Mouse (Mus musculus): Measurements from ENCODE around the gene Tbc1d24. TPM values are rescaled to one million over a fixed set of nuclear protein-coding genes. Genes with fewer than 3 reads are reported as not detected.

The Tbc1d24 gene
- polyA plus RNA-seq, 1 experiment from 2014 or later = 5.5 TPM

DNA sequence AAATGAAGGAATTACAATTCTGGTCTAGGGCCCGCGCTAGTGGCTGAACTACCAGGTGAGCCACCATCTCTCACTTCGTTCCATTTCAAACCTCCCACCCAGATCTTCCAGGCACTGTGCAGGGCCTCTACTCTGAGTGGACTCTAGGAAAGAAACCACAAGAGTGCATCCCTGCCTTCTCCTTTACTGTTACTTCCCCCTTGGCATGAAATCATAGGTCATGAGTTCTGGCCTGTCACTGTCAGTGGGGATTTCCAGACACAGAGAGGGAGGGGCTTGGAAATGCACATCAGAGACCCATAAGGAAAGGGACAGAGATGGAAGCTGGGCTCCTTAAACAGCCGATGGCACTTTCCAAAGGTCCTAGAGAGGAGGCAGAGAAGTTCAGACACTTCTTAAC, 33.6 kb downstream of the Tbc1d24 start:
- Histone ChIP-seq H3K27me3 (replicated peaks; ENCODE audit: control insufficient read depth, insufficient read depth, low read length) (no peaks in the 10 kb centered on the region), H3K36me3 (ENCODE audit: control insufficient read depth, insufficient read depth, low read length) (0 out of 2 replicates have a peak, but pooled peaks cover 6% of the 10 kb centered on the region), H3K27ac (ENCODE audit: low read length) (no peak overlapping the region), H3K9me3 (ENCODE audit: control insufficient read depth, low read length) (no peaks in the 10 kb centered on the region), H3K4me3 (ENCODE audit: low read length) (no peak overlapping the region), H3K9ac (ENCODE audit: low read depth, low read length) (0 out of 2 replicates have a peak overlapping the region, but pooled peaks have one; percentile 8), H3K4me2 (ENCODE audit: low read depth, low read length) (no peak overlapping the region), H3K4me1 (ENCODE audit: control insufficient read depth, insufficient read depth, low read length) (peaks cover 16% of the 10 kb centered on the region)
- WGBS = 85% methylated on average over 4 of the region's 4 CpGs
- no peak for ATAC-seq

DNA sequence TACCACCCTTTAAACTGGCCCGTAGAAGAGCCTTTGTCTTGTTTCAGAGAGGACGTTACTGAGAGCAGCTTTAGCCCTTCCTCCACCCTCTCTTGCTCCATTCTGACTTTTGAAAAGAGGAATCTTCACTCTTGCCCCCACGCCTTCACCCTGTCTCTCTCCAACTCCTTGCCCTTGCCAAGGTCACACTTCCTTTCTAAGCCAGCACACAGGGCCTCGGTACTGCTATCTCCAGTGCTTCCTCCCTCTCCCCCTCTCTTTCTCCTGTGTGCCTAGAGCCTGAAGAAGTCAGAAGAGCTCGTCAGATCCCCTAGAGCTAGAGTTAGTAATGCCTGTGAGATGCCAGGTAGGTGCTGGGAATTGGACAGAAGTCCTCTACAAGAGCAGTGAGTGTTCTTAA, 34.6 kb downstream of the Tbc1d24 start:
- WGBS = 76% methylated on average over 5 of the region's 5 CpGs
- no peak overlapping the region for H3K4me2 ChIP-seq (ENCODE audit: low read depth, low read length)
- H3K27me3 ChIP-seq (replicated peaks; ENCODE audit: control insufficient read depth, insufficient read depth, low read length) = no peaks in the 10 kb centered on the region
- H3K4me1 ChIP-seq (ENCODE audit: control insufficient read depth, insufficient read depth, low read length) = peaks cover 16% of the 10 kb centered on the region
- H3K9ac ChIP-seq (ENCODE audit: low read depth, low read length) = no peak overlapping the region
- no peak overlapping the region for H3K27ac ChIP-seq (ENCODE audit: low read length)
- H3K9me3 ChIP-seq (ENCODE audit: control insufficient read depth, low read length) = no peaks in the 10 kb centered on the region
- H3K36me3 ChIP-seq (ENCODE audit: control insufficient read depth, insufficient read depth, low read length) = 0 out of 2 replicates have a peak, but pooled peaks cover 6% of the 10 kb centered on the region
- no peak for ATAC-seq
- no peak overlapping the region for H3K4me3 ChIP-seq (ENCODE audit: low read length)

DNA sequence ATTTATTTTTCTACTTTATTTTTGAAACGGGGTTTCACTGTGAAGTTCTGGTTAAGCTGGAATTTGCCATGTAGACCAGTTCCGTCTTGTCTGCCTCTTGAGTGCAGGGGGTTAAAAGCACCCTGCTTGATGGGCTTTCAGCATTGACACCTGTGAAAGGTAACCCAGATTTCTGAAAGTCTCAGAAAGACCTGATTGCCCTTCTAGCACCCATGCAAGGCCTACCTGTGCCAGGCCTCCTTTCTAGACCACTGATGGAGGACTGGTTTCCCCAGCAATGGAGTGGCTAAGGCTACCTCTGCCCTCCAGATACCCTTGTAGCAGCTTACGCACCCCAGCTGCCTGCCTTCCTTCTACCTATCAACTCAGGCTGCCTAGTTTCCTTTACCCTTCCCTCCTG, 35.2 kb downstream of the Tbc1d24 start:
- peak overlapping the region; percentile 91 for H3K9ac ChIP-seq (ENCODE audit: low read depth, low read length)
- H3K4me2 ChIP-seq (ENCODE audit: low read depth, low read length) = peak overlapping the region; percentile 70
- no peaks in the 10 kb centered on the region for H3K27me3 ChIP-seq (replicated peaks; ENCODE audit: control insufficient read depth, insufficient read depth, low read length)
- H3K36me3 ChIP-seq (ENCODE audit: control insufficient read depth, insufficient read depth, low read length) = 0 out of 2 replicates have a peak, but pooled peaks cover 6% of the 10 kb centered on the region
- no peaks in the 10 kb centered on the region for H3K9me3 ChIP-seq (ENCODE audit: control insufficient read depth, low read length)
- ATAC-seq = no peak
- peak overlapping the region; percentile 96; the same call in 1 of the 2 replicates for H3K27ac ChIP-seq (ENCODE audit: low read length)
- peaks cover 20% of the 10 kb centered on the region for H3K4me1 ChIP-seq (ENCODE audit: control insufficient read depth, insufficient read depth, low read length)
- WGBS = 58% methylated on average over 3 of the region's 3 CpGs
- peak overlapping the region; percentile 87 for H3K4me3 ChIP-seq (ENCODE audit: low read length)

DNA sequence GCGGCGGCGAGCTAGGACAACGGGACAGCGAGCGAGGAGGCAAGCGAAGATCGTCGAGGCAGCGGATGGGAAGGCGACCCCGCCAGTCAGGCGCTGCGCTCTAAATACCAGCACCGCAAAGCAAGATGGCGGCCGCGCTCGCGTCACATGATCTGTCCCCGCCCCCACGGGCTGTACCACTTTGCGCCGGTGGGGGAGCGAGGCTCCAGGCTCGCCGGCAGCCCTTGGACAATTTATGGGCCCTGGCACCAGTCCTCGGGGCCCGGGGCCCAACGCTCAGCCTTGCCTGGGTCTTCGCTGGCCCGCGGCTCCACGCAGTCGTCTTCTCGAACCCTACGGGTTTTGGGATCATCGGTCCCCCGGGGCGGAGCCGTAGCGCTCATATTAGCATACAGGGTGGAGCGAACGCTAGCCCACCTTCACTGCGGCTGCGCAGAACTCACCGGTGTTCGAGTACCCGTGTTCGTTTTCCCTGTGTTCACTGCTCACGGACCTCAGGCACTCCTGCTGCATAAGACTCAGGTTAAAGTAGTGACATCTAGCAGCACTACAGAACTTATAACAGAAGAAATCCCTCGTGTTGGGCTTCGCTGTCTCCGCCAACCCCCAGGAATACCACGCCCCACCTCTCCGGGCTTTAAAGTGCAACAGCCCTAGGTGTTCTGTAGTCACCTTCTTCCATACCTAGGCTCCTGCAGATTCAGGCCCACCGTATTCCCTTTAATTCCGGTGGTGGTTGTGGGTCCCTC, 35.9 kb downstream of the Tbc1d24 start, which contains the start of gene Atp6v0c:
TSS of gene Atp6v0c (minus strand) at position 386 of the 749 bp plus-strand sequence.
- Histone ChIP-seq H3K4me1 (ENCODE audit: control insufficient read depth, insufficient read depth, low read length) (peaks cover 21% of the 10 kb centered on the region), H3K27me3 (replicated peaks; ENCODE audit: control insufficient read depth, insufficient read depth, low read length) (no peaks in the 10 kb centered on the region), H3K27ac (ENCODE audit: low read length) (peak within 1 kb of the TSS; percentile 96), H3K9ac (ENCODE audit: low read depth, low read length) (peak within 1 kb of the TSS; percentile 91), H3K9me3 (ENCODE audit: control insufficient read depth, low read length) (no peaks in the 10 kb centered on the region), H3K4me3 (ENCODE audit: low read length) (peak within 1 kb of the TSS; percentile 87), H3K36me3 (ENCODE audit: control insufficient read depth, insufficient read depth, low read length) (0 out of 2 replicates have a peak, but pooled peaks cover 6% of the 10 kb centered on the region), H3K4me2 (ENCODE audit: low read depth, low read length) (peak within 1 kb of the TSS; percentile 70)
- peak; percentile 89 for ATAC-seq
- WGBS = under 1% methylated on average over 57 of the region's 58 CpGs

DNA sequence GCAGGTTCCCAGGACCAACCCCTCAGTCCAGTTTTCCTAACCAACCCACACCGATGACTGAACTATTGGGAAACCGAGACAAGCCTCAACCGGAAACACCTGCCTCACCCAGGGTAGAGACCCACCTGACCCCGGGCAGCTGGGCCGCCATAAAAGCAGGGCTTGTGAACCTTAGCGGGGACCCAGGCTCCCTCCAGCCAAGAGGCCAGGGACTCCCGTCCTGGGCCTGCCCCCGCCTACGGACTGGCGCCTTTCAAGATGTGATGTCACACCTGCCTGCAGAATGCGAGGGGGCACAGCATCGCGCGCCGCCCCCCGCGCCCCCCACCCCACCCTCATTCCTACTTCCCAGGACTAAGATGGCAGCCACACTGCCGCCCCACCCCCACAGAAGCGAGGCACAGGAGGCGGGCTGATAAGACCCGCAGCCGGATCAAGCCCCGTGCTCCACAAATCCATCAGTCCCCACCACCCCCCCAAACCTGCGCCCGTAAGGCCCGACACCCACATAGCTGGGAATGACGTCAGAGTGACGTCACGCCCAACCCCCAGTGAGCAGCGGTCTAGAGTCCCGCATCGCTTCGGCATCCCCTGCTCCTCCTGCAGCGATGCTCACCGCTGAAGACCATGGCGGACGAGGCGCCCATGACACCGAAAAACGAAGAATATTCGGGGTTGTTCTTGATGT, 36.6 kb downstream of the Tbc1d24 start:
- peaks cover 21% of the 10 kb centered on the region for H3K4me1 ChIP-seq (ENCODE audit: control insufficient read depth, insufficient read depth, low read length)
- peak overlapping the region; percentile 91 for H3K9ac ChIP-seq (ENCODE audit: low read depth, low read length)
- no peaks in the 10 kb centered on the region for H3K9me3 ChIP-seq (ENCODE audit: control insufficient read depth, low read length)
- H3K27ac ChIP-seq (ENCODE audit: low read length) = peak overlapping the region; percentile 96
- H3K36me3 ChIP-seq (ENCODE audit: control insufficient read depth, insufficient read depth, low read length) = 0 out of 2 replicates have a peak, but pooled peaks cover 6% of the 10 kb centered on the region
- 0% methylated on average over 41 of the region's 41 CpGs for WGBS
- H3K4me2 ChIP-seq (ENCODE audit: low read depth, low read length) = peak overlapping the region; percentile 69
- peak overlapping the region; percentile 87 for H3K4me3 ChIP-seq (ENCODE audit: low read length)
- no peaks in the 10 kb centered on the region for H3K27me3 ChIP-seq (replicated peaks; ENCODE audit: control insufficient read depth, insufficient read depth, low read length)
- peak; percentile 31 for ATAC-seq

DNA sequence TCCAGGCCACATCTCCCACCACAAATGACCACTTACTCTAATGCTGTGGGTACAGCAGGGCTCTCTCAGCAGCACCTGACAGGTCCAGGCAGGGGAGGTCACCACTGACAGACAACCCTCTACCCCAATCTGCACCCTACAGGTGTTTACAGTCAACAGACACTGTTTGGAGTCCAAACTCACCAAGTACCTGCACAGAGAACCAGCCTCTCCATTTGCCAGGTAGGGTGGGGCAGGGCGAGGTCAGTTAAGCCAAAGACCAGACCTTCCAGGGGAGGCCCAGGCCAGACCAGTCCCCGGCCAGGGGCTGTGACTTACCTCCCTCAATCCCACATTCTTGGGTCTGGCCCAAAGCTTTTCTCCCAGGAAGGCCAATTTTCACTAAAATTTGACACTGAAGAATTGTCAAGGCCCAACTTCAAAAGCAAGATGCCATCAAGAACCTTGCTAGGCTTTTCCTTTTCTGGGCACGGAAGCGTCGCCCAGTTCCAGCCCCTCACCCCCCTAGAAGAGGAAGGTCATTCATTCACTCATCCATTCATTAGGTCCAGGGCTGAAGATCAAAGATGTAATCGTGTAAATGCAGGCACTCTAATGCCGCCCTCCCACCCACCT, 37.4 kb downstream of the Tbc1d24 start:
- no peak for ATAC-seq
- peak overlapping the region; percentile 91 for H3K9ac ChIP-seq (ENCODE audit: low read depth, low read length)
- H3K4me2 ChIP-seq (ENCODE audit: low read depth, low read length) = peak overlapping the region; percentile 69
- H3K27me3 ChIP-seq (replicated peaks; ENCODE audit: control insufficient read depth, insufficient read depth, low read length) = no peaks in the 10 kb centered on the region
- peak overlapping the region; percentile 96 for H3K27ac ChIP-seq (ENCODE audit: low read length)
- H3K9me3 ChIP-seq (ENCODE audit: control insufficient read depth, low read length) = no peaks in the 10 kb centered on the region
- H3K4me3 ChIP-seq (ENCODE audit: low read length) = peak overlapping the region; percentile 87
- WGBS = 36% methylated on average over 7 of the region's 7 CpGs
- H3K4me1 ChIP-seq (ENCODE audit: control insufficient read depth, insufficient read depth, low read length) = peaks cover 21% of the 10 kb centered on the region
- H3K36me3 ChIP-seq (ENCODE audit: control insufficient read depth, insufficient read depth, low read length) = 0 out of 2 replicates have a peak, but pooled peaks cover 6% of the 10 kb centered on the region

DNA sequence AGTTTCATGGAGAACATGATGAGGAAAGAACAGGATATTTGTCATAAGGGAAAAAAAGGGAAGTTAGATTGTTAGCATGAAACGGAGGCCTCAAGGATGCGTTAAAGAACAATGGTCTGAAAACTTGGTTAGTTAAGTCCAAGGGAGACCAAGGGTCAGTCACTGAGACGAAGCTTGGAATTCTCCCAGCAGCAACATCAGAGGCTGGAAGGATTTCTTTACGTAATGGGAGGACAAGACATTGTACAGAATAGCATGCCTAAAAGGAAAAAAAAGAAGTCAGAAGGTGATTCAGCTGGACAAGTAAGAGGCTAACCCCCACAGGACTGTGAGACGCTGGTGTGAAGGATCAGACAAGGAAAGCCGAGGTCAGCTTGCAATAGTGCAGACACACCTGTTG, 38.2 kb downstream of the Tbc1d24 start:
- no peak overlapping the region for H3K4me3 ChIP-seq (ENCODE audit: low read length)
- 83% methylated on average over 6 of the region's 6 CpGs for WGBS
- no peak for ATAC-seq

DNA sequence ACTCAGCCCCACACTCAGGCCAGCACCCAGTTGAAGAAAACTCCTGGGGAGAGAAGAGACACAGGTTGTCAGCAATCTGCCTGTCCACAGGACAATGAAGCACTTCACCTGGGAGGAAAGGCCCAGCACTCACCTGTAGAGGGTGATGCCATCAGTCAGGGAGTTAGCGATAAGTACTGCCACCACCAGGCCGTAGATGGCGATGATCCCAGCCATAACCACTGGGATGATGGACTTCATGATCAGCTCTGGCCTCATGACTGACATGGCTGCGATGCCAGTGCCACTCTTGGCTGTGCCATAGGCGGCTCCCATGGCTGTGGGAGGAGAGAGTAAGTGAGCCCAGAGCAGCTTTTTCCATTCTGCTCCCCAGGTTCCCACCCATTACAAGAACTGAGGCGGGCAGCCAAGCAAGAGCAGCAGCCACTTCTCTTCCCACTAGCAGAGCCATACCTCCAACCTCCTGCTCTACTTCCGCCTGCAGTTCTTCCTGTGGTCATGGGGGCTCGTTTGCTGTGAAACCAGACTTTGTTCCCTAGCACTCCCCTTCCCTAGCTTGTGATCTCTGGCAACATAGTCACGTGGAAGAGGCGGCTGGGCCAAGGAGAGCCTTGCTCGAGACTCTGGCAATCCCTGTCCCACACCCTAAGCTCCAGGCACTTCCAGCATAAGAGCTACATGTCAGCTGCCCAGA, 40.6 kb downstream of the Tbc1d24 start:
- no peaks in the 10 kb centered on the region for H3K27me3 ChIP-seq (replicated peaks; ENCODE audit: control insufficient read depth, insufficient read depth, low read length)
- ATAC-seq = 0 out of 2 replicates have a peak, but pooled peaks have one; percentile 2
- no peaks in the 10 kb centered on the region for H3K9me3 ChIP-seq (ENCODE audit: control insufficient read depth, low read length)
- H3K4me2 ChIP-seq (ENCODE audit: low read depth, low read length) = no peak overlapping the region
- WGBS = 68% methylated on average over 11 of the region's 11 CpGs
- H3K27ac ChIP-seq (ENCODE audit: low read length) = peak overlapping the region; percentile 65
- 0 out of 2 replicates have a peak, but pooled peaks cover 6% of the 10 kb centered on the region for H3K36me3 ChIP-seq (ENCODE audit: control insufficient read depth, insufficient read depth, low read length)
- H3K4me3 ChIP-seq (ENCODE audit: low read length) = no peak overlapping the region
- H3K9ac ChIP-seq (ENCODE audit: low read depth, low read length) = peak overlapping the region; percentile 19; the same call in 1 of the 2 replicates
- H3K4me1 ChIP-seq (ENCODE audit: control insufficient read depth, insufficient read depth, low read length) = peaks cover 19% of the 10 kb centered on the region

More for the DNA sequence above, 38.2 kb downstream of the Tbc1d24 start:
- peak overlapping the region; percentile 69; the same call in 1 of the 2 replicates for H3K4me2 ChIP-seq (ENCODE audit: low read depth, low read length)
- H3K9ac ChIP-seq (ENCODE audit: low read depth, low read length) = no peak overlapping the region
- no peaks in the 10 kb centered on the region for H3K9me3 ChIP-seq (ENCODE audit: control insufficient read depth, low read length)
- no peak overlapping the region for H3K27ac ChIP-seq (ENCODE audit: low read length)
- 0 out of 2 replicates have a peak, but pooled peaks cover 6% of the 10 kb centered on the region for H3K36me3 ChIP-seq (ENCODE audit: control insufficient read depth, insufficient read depth, low read length)
- peaks cover 26% of the 10 kb centered on the region for H3K4me1 ChIP-seq (ENCODE audit: control insufficient read depth, insufficient read depth, low read length)
- H3K27me3 ChIP-seq (replicated peaks; ENCODE audit: control insufficient read depth, insufficient read depth, low read length) = no peaks in the 10 kb centered on the region

Measured in intestine, embryonic 16.5 days (tissue).